Mouse (Mus musculus) A20 (cell line): ENCODE results near the gene Shisa6.
"Not testable (repeated sequence)": the region's sequence is repeated elsewhere in the genome, so short reads cannot be mapped to it uniquely, and the experiment has no call there.

Experiments used
- DNase-seq: peaks from one replicate; pipeline ENCODE4 v3.0.0-alpha.2; 2011; ENCODE audit warnings: low read depth, low spot score

Gene Shisa6

DNA sequence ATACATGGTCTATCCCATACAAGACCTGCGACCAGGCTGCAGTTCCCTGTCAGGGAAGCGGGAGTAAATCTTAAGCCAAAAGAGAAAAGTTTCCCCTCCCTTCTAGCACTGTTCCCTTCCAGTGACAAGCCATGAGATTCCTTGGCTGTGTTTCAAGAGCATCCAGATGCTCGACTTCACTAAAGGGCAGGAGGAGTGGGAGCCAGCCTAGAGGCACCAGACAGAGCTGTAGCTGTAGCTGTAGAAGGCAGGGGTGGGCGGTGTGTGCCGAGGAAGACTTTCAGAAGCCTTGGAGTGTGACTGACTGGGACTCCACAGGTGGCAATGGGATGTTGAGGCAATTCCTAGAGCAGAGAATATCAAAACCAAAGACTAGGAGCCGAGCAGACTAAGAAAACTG is 43.3 kb downstream of the Shisa6 start:
- DNase-seq, result no peak

DNA sequence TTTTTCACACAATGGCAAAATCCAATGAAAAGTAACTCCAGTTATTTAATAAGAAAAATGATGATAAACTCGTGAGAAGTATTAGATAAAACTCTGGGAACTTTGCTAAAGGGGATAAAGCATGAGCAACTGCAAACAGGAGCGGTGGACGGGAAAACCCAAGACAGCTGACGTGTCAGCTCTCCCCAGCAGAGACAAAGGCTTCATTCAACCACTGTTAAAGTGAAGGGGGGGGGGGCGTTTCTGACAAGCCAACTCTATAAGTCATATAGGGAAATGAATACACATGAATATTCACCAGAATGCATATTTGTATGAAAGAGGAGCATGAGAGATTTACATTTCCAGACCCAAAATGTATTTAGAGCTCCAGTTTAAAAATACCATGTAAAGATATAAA is 83.1 kb downstream of the Shisa6 start:
- no peak for DNase-seq

DNA sequence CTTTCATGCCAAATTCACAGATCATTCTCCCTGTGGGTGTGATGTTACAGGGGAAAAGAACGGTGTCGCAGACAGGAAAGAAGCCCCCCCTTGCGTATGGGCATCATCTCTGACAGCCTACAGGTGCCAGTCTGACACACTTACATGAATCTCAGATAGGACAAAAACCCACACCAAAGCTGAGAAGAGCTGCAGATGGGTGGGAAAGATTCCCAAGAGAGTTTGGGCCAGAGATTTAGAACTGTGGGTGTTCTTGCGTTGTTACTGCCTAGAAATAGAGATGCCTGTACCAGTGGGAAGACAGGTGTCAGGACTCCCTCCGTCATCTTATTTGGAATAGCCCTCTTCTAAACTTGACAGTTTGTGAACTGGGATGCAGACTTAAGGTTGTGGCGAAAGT is 99.6 kb downstream of the Shisa6 start:
- no peak for DNase-seq

DNA sequence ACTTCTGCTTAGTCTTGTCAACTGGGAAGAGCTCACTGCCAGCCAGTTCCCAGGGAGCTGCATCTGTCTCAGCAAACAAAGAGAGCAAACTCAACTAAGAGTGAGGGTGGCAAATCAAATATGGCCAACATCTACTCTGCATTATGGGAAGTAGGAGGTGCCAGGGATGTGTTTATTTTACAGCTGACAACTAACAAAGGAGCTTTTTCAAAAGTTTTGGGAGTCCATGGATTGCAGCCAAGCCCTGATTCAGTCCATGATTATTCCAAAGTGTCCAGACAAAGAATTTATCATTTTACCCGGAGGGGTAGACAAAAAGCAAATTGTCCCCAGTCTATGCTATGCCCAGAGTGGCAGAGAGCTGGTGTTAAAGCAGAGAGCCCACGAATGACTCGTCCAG is 107.5 kb downstream of the Shisa6 start:
- no peak for DNase-seq

DNA sequence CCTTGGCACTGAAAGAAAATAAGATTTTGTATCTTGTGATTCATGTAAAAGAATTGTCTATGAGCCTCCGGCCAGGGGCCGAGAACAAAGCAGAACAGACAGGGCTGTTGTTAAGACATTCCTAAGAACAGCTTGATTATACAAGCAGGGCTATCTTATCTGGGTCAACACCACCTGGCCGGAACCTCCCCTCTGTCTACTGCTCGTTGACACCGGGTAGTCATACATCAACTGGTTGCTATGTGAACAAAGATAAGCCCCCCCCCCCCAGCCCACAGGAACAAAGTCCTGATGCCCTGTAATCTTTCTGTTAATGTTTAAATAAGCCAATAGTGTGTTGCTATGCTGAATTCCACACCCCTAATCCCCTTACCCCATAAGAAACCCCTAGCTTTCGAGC is 117.0 kb downstream of the Shisa6 start:
- DNase-seq, result not testable (repeated sequence)

DNA sequence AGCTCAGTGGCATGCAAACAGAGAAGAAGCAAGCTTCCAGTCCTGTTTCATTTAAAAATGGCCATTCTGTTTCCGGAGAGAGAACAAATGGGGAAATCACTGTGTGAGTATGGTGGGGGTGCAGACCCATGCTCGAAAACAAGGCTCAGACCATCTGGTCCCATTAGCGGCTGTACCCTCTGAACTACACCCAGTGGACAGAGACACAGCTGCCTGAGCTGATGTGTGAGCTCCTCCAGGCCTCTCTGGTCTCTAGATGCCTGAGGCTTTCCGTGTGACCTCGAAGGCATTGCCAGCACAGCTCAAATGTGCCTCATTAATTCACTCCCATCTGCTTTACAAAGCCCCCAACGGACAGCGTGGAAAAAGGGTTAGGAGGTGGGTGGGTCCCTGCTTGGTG is 125.7 kb downstream of the Shisa6 start:
- DNase-seq, result no peak

DNA sequence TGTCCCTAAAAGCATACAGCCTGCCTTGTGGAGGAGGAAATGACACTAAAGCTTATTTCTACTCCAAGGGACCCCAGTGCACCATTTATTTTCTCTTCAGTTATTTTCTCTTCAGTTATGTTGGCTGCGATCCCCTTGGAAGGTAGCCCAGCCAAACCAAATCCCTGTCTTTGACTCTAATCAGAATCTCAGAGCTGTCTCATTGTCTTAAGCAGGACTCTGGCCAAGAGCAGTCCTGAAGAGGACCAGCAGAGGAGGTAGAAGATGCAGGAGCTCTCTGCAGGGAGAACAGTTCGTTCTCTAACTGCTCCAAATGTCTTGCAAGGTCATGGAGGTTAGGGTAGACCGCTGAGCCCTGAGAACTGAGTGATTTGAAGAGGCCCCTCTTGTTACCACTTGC is 138.2 kb downstream of the Shisa6 start:
- DNase-seq, result no peak

DNA sequence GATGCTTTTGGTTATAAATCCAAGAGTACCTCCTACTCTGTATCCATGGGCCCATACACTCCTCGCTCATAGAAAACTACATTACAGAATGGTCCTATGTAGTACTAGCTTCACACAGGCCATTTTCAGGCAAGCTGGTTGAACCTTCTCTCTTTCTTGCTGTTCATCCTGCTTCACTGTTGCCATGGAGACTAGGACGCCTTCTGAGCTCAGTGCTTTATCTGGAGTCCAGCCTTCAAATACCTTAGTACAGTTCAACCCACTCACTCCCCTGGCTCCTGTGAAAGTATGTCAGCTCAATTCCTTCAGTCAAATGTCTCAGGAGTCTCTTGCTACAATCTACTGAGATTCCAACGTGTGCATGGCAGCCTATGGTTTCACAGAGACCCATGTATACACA is 154.0 kb downstream of the Shisa6 start:
- DNase-seq, result no peak

DNA sequence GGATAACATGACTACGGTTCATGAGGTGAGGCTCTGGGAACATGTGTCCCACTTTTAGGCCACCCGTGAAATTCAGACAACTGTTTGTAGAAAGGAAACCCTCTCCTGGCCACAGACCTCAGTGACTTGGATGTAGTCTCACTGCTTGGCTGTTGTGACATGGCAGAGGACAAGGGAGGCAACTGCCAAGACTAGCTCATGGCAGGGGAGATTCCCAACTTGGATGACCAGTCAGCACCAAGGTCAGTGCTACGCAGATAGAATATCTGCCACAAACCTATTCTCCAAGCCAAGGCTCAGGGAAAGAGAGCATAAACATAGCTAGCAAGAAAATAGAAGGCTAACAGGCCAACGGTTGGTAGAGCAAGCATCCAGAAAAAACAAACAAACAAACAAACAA is 156.0 kb downstream of the Shisa6 start:
- no peak for DNase-seq

DNA sequence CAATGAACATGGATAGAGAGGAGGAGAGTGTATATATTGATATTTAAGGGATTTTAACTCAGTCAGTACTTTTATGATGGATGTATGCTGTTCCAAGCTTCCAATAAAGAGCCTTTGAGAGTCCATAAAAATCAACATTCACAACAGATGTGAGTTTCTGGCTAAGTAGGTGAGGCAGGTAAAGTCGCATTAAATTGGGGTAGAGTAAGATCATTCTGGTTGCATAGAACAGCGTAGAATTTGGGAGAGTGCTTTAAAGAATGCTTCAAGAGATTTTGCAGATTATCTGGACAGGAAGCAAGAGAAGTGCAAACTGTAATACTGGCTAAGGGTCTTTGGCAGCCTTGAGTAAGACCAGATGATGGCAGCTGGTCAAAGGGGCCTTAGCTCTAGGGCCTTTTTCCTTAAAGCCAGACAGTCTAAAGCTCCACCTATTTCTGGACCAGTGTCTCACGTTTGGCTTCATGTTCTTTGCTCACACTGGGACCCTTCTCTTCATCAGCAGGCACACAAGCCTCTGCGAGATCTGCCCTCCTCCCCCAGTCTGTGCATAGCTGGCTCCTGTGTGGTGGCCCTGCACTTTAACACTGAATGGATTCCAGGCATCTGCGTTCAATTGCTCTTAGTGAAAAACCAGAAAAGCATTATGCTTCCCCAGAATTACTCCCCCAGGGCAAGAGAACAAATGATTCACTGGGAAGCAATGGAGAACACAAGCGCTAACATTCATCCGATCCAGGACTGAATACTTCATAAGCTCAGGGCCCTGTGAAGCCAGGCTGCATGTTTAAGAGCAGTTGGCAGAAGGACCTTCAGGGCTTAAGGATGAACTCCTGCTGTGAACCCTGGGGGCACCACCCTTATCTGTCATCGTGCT is 158.7 kb downstream of the Shisa6 start:
- DNase-seq, result no peak

DNA sequence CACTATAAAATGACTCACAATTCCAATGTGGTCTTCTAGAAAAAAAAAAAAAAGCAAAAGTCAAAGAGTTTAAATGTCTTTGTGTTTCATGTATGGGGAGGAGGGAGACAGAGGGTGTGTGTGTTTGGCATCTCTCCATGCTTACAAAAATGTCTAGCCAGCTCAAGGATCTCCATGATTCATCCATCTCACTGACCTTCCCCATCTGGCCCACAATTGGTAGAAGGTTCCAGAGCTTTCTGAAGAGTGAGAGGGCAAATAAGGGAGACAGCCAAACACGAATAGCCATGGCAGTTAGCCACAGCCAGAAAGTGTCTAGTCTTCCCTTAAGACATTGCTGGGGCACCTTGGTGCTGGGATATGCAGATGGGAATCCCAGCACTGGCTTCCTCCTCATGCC is 166.0 kb downstream of the Shisa6 start:
- DNase-seq, result no peak

DNA sequence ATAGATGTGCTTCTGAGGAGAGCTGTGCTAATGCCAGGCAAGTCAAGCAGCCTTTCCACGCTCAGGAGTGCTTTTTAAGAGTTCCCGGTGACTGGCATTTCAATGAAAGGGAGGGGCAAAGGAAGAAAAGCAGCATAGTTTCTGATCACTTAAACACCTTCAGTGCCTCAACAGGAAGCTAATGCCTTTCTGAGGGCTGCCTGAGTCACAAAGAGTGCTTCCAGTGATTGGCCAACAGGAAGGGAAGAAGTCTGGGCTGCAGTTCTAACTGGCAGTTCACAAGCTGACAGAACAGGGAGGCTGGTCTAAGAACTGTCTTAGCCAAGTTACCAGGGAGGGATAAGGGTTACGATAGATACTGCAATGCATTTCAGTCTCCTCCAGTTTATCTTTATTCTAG is 180.9 kb downstream of the Shisa6 start:
- DNase-seq, result no peak

DNA sequence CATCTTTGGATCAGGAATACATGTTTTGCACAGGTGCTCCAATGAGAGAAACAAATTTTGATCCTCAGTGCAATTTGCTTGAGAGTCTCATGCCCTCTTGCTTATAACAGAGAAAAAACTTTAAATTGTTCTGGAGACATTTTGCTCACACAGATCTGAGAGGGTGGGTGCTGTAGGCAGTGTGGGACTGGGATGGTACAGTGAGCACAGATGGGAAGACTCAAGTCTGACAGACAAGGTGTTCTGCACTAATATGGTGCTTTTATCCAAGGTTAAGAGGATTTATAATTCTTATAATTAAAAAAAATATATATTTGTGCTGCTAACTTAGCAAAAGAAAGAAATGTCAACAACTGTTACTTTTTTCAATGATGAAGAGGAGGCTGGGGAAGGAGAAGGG is 189.5 kb downstream of the Shisa6 start:
- no peak for DNase-seq

DNA sequence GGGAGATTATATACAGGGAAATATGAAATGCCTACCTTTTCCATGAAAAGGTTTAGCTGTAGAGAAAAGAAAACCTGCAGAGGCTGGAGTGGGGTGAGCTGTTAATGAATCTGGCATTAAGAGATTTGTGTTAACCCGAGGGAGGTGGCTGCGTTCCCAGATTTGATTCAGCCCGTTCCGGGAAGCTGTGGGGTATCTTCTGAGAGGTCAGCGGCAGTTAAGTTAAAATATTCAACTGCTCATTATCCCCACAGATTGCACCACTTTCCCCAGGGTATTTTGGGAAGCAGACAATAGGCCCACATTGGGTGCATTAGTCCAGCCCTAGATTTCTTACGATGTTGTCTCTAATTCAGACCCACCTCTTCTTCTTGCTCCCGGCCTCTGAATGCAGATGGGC is 213.0 kb downstream of the Shisa6 start:
- DNase-seq, result no peak

DNA sequence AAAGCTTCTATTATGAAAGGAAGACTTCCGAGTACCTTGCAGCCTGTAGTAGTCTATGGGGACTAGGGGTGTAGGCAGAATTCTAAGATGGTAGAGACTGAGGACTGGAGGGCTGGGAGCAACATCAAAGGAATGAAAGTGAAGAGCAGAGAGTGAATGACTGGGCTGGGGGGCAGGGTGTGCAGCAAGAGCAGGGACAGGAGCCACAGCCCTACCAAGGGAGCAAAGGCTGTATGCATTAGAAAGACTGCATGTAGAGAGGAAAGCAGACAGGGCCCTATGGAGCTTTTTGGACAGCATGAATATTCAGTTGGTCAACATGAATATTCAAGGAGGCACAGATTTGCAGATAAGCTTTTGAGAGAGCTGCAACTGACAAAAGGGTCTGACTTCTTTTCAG is 221.4 kb downstream of the Shisa6 start:
- DNase-seq, result no peak

DNA sequence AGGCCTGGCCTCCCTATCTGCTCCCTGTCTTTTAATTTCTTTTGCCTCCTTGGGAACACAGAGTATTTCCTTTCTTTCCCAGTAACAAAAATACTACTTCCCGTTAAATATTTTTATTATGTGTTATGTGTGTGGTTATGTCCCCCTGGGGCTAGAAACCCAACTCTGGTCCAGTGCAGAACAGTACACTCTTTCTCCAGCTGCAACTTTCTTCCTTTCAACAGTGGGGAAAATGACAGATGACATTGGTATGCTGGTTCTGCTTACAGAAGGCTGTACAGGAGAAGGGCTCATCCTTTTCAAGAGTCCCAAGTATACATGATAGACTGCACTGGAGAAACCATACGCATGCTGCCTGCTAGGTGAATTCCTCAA is 251.1 kb downstream of the Shisa6 start:
- no peak for DNase-seq

DNA sequence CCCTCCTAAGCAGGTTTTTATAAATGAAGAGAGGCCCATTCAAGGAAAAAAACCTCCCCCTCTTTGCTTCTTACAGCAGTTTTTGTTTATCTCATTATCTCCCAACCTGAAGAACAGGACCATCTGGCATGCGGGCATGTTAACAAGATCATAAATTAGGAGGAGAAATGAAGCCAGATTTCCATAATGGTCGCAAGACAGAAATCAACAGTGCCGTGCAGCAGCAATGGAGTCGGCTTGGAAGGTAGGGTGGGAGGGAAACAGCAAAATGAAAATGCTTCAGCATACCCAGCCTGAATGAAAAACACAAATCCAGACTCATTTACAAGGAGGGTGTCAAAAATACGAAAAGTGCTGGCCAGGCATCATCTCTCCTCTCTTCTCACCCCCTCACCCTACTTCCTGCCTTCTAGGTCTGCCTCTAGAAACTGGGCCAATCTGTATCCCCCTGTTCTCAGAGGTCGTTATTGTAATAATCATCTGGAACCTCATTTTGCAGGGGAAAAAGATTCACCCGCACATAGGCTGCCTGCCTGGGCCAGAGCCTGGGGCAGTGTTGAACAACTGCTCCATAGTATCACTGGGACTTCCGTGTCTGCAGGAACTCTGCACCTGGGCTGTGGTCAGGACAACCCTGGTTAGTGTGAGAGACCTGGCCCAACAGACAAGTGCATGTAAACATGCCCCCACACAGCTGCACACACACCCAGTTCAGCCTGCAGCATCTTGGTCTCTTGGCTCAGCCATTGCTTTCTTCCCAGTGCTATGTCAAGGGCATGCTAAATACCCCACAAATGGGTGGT is 251.7 kb downstream of the Shisa6 start:
- no peak for DNase-seq

DNA sequence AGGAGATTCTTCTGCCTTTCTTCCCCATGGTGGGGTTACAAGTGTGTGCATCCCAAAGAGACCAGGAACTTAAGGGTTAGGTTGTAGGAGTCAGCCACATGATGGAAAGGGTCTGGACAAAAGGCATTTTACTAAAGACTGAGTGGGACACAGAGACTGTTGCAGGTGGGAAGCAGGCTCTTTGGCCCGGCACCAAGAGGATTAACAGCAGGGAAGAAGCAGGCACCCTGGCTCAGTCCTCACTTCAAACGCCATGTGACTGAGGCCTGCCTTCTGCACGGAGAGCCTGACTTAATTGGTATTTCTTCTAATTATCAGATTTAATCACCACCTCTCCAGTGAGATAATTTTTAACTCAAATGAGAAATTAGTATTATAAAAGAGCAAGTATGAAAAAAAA is 258.7 kb downstream of the Shisa6 start:
- no peak for DNase-seq

DNA sequence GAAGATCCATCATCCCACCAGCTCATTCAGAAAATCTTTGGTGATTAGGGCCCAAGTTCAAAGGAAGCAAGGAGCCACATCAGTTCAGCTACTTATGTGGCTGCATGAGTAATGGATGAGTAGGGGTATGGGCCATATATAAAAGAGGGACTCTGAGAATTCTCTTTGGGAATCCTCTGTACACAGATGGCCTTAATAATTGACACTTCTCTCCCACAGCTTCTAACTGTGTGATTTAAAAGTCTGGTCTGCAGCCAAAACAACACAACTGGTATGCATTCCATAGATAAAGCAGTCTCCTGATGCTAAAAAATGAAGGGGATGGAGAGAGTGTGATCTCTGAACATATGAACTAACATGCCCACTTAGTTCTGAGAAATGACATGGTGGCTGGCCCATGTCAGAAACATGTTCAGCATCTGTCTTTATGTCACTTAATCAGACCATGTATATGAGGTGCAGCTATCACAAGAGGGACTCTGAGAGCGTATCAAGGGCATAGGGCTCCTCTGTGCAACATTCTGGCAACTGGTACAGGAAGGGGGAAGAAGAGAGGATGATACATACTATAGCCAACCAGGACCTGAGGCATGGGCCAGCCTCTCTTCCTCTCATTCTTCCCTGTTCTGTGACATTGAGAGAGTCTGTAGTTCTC is 260.3 kb downstream of the Shisa6 start:
- no peak for DNase-seq

DNA sequence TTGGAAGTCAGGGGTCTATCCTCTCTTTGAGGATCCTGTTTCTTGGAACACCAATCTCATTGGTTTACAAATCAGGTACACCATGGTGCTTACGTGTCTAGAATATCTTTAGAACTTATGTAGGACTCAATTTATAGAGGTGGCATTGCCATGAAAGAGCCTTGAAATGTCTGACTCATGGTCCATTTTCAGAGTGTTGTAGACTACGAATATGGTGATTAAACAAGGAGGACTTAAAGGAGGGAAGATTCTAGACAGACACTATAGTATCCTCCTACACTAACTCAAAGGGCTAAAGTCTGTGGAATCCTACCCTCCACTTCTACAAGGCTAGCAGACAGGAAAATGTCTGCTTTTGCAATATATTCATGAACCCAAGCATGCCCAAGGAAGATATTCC is 265.6 kb downstream of the Shisa6 start:
- no peak for DNase-seq

DNA sequence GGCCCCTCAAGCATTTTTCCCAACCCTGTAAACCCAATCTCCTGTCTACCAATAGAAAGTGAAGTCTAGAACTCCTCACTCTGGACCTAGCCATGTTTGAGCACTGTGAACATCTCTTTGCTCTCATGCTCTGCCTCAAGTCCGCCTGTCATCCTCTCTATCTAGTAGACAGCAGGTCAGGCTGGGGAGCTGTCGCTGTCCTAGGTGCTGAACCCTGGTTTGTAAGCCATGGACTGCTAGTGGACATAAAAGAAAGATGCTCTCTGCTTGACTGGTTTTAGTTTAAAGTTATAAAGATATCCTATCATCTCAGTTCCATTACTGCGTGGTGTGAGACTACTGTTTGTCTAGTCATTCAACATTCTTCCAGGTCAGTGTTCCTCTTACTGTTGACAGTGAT is 266.9 kb downstream of the Shisa6 start:
- peak; percentile 1 for DNase-seq

DNA sequence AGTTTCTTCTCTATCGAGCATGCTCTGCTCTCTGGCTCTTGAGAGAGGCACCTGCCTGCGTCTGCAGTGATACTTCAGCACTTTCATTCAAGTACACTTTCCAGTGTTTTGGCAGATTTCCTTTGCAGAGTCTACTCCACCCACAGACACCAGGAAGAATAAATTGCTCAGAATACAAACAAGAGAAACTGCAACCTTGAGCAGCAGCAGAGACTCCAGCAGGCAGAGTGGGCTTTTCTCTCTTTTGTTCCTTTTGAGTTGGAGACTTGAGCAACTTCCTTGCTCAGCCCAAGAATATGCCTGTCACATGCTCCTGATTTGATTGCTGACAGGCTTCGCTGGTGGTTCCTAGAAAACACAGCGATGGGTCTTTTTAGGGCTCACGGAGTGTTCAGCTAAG is 278.6 kb downstream of the Shisa6 start:
- DNase-seq, result no peak

DNA sequence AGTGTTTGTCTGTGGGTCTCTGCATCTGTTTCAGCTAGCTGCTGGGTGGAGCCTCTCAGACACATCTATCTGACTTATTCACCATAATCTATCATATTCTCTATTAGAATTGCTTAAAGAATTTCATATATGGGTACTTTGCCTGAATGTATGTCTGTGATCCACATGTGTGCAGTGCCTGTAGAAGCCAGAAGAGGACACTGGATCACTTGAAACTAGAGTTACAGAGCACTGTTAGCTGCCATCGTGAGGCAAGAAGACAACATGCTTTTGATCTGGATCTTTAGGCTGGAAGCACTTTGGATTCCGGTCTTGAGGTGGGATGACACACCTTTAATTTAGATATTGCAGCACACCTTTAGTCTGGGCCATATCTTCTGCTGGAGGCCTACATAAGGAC is 289.2 kb downstream of the Shisa6 start:
- no peak for DNase-seq
